Mouse (Mus musculus): ENCODE results near the gene Gm20661.

DNA sequence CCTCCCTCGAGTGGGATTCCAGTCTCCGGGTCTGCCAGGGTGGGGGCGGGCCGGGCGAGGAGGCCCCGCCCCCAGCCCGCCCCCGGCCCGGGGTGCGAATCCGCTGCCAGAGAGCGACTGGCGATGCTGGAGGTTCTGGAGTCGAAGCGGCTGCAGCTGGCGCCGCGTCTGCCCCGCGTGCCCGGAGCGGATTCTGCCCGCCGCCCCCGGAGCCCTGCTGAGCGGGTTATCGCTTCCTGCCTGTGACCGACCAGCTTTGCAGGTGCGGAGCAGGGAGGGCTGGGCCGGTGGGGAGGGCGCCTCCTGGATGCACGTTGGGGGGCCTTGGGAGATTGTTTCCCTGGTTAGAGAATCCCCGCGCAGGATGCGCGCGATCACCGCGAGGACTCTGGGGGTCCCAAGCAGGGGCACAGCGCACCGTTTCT lies 47.1 kb upstream of the Gm20661 start:
- TF ChIP-seq MAX (IDR thresholded peaks at IDR 0.05) (no peak), CTCF (IDR thresholded peaks at IDR 0.05; ENCODE audit: control insufficient read depth, insufficient read depth, insufficient read length) (no peak), USF1 (IDR thresholded peaks at IDR 0.05; ENCODE audit: low read depth) (no peak), MYOD1 (IDR thresholded peaks at IDR 0.05; ENCODE audit: control insufficient read depth, insufficient read length, low read depth) (no peak)
